Mouse (Mus musculus): Measurements from ENCODE around the gene Tnni1. TPM values are rescaled to one million over a fixed set of nuclear protein-coding genes. Genes with fewer than 3 reads are reported as not detected.
A peak's percentile ranks its signal among the peaks of the same experiment; 100 is the strongest.

Gene Tnni1
- polyA plus RNA-seq, 1 experiment from 2014 or later, result 4.1 TPM

GRCm38 (mm10) chr1:135793370-135794215 is 14.4 kb downstream of the Tnni1 start:
- peak overlapping the region; percentile 29 for H3K4me3 ChIP-seq (ENCODE audit: low read depth, low read length)
- H3K4me2 ChIP-seq (replicated peaks; ENCODE audit: low read depth), result peak overlapping the region; percentile 69
- peaks cover 28% of the 10 kb centered on the region for H3K4me1 ChIP-seq (replicated peaks; ENCODE audit: control insufficient read depth, insufficient read depth, low read length)
- H3K27ac ChIP-seq (ENCODE audit: low read depth, low read length), result peak overlapping the region; percentile 94
- 9% methylated on average over 27 of the region's 27 CpGs for WGBS
- H3K9me3 ChIP-seq (ENCODE audit: control insufficient read depth), result no peaks in the 10 kb centered on the region
- no peak for TF ChIP-seq CTCF (IDR thresholded peaks at IDR 0.05; ENCODE audit: low read depth)
- peak overlapping the region; percentile 70 for H3K9ac ChIP-seq (ENCODE audit: low read depth, low read length)
- no peaks in the 10 kb centered on the region for H3K27me3 ChIP-seq (replicated peaks; ENCODE audit: control insufficient read depth, insufficient read depth, low read length)
- peak; percentile 51 for ATAC-seq
- H3K36me3 ChIP-seq (ENCODE audit: control insufficient read depth, insufficient read depth), result no peaks in the 10 kb centered on the region

DNA sequence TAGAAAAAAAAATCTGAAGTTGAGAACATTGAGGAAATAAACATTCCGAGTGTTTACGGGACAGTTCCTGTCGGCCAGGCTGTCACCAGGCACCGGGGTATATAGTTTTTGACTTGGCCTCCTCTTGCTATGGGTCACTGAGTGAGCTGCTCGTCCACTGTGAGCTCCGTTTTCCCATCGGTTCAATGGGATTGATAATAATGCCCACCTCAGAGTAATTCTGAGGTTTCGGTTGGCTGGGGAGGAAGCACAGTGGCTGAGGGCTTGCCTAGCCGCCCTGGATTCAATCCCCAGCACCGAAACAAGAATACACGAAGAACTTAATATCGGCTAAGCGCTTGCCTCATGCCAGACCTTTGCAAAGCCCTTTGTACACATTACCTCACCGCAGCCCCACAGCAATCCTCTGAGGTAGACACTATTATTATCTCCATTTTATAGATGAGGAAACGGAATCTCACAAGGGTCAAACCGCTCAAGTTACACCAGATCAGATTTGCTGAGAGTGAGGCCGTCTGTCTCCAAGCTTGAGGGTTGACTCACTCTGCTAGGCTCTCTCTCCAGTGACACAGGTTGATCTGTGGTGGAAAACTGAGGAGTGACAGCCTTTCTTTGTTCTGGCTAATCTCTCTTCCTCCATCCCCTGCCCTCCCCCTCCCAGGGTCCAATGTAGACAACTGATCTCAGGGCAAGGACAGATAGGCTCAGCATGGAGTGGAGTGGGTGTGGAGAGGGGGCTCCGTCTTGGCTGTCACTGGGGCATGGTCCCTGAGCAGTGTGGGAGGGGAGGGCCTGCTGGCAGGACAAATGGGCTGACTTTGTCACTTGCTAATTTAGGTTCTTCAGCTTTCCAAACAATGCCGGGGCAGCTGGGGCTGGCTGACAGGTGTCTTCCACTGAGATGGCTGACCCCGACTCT is 15.2 kb downstream of the Tnni1 start:
- H3K4me2 ChIP-seq (replicated peaks; ENCODE audit: low read depth), result peak overlapping the region; percentile 69
- WGBS, result 17% methylated on average over 20 of the region's 20 CpGs
- peak; percentile 81 for ATAC-seq
- H3K27ac ChIP-seq (ENCODE audit: low read depth, low read length), result peak overlapping the region; percentile 94
- H3K9me3 ChIP-seq (ENCODE audit: control insufficient read depth), result no peaks in the 10 kb centered on the region
- peaks cover 26% of the 10 kb centered on the region for H3K4me1 ChIP-seq (replicated peaks; ENCODE audit: control insufficient read depth, insufficient read depth, low read length)
- peak overlapping the region; percentile 29 for H3K4me3 ChIP-seq (ENCODE audit: low read depth, low read length)
- no peaks in the 10 kb centered on the region for H3K36me3 ChIP-seq (ENCODE audit: control insufficient read depth, insufficient read depth)
- TF ChIP-seq CTCF (IDR thresholded peaks at IDR 0.05; ENCODE audit: low read depth), result no peak
- peak overlapping the region; percentile 70 for H3K9ac ChIP-seq (ENCODE audit: low read depth, low read length)
- no peaks in the 10 kb centered on the region for H3K27me3 ChIP-seq (replicated peaks; ENCODE audit: control insufficient read depth, insufficient read depth, low read length)

GRCm38 (mm10) chr1:135798492-135798891 is 19.3 kb downstream of the Tnni1 start:
- H3K36me3 ChIP-seq (ENCODE audit: control insufficient read depth, insufficient read depth), result no peaks in the 10 kb centered on the region

DNA sequence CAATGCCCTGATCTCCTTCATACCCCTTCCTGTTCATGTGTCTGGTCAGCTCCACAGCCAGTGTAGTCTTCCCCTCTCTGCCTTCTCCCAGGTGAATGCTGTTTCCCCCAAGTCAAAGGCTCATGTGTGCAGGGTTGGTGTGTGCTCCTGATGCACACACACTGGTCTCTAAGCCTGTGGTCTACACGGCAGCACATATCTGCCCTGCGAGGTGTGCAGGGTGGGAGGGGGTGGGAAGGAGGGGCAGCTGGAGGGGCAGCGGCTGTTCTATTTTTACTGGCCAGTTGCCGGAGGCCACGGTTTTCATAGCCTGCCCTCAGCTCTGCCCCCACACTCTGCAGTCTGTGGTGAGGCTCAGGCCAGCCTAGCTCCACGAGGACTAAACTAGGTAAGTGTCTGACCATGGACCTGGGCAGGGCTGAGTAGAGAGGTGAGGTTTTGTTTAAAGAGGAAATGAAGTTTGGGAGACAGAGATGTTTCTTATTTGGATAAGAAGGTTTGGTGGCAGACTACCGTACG is 19.9 kb downstream of the Tnni1 start:
- Histone ChIP-seq H3K36me3 (ENCODE audit: control insufficient read depth, insufficient read depth) (no peaks in the 10 kb centered on the region), H3K4me1 (replicated peaks; ENCODE audit: control insufficient read depth, insufficient read depth, low read length) (peaks cover 24% of the 10 kb centered on the region), H3K4me2 (replicated peaks; ENCODE audit: low read depth) (no peak overlapping the region), H3K27me3 (replicated peaks; ENCODE audit: control insufficient read depth, insufficient read depth, low read length) (no peaks in the 10 kb centered on the region), H3K9ac (ENCODE audit: low read depth, low read length) (no peak overlapping the region), H3K27ac (ENCODE audit: low read depth, low read length) (no peak overlapping the region), H3K4me3 (ENCODE audit: low read depth, low read length) (no peak overlapping the region), H3K9me3 (ENCODE audit: control insufficient read depth) (no peaks in the 10 kb centered on the region)
- ATAC-seq, result no peak
- 57% methylated on average over 8 of the region's 8 CpGs for WGBS
- TF ChIP-seq CTCF (IDR thresholded peaks at IDR 0.05; ENCODE audit: low read depth), result no peak

More at GRCm38 (mm10) chr1:135798492-135798891, 19.3 kb downstream of the Tnni1 start:
- TF ChIP-seq CTCF (IDR thresholded peaks at IDR 0.05; ENCODE audit: low read depth), result no peak
- Histone ChIP-seq H3K4me2 (replicated peaks; ENCODE audit: low read depth) (no peak overlapping the region), H3K4me3 (ENCODE audit: low read depth, low read length) (no peak overlapping the region), H3K27me3 (replicated peaks; ENCODE audit: control insufficient read depth, insufficient read depth, low read length) (no peaks in the 10 kb centered on the region), H3K27ac (ENCODE audit: low read depth, low read length) (no peak overlapping the region), H3K9ac (ENCODE audit: low read depth, low read length) (no peak overlapping the region), H3K4me1 (replicated peaks; ENCODE audit: control insufficient read depth, insufficient read depth, low read length) (peaks cover 30% of the 10 kb centered on the region), H3K9me3 (ENCODE audit: control insufficient read depth) (no peaks in the 10 kb centered on the region)
- ATAC-seq, result no peak
- WGBS, result 79% methylated on average over 1 of the region's 1 CpGs

GRCm38 (mm10) chr1:135800192-135800950 is 21.1 kb downstream of the Tnni1 start:
- H3K4me3 ChIP-seq (ENCODE audit: low read depth, low read length), result no peak overlapping the region
- H3K4me2 ChIP-seq (replicated peaks; ENCODE audit: low read depth), result 0 out of 2 replicates have a peak overlapping the region, but pooled peaks have one; percentile 2
- TF ChIP-seq CTCF (IDR thresholded peaks at IDR 0.05; ENCODE audit: low read depth), result 0 out of 2 replicates have a peak, but pooled peaks have one; percentile 8
- peak overlapping the region; percentile 82 for H3K27ac ChIP-seq (ENCODE audit: low read depth, low read length)
- H3K9ac ChIP-seq (ENCODE audit: low read depth, low read length), result no peak overlapping the region
- H3K36me3 ChIP-seq (ENCODE audit: control insufficient read depth, insufficient read depth), result no peaks in the 10 kb centered on the region
- no peaks in the 10 kb centered on the region for H3K27me3 ChIP-seq (replicated peaks; ENCODE audit: control insufficient read depth, insufficient read depth, low read length)
- peak; percentile 37 for ATAC-seq
- 31% methylated on average over 8 of the region's 8 CpGs for WGBS
- peaks cover 23% of the 10 kb centered on the region for H3K4me1 ChIP-seq (replicated peaks; ENCODE audit: control insufficient read depth, insufficient read depth, low read length)
- no peaks in the 10 kb centered on the region for H3K9me3 ChIP-seq (ENCODE audit: control insufficient read depth)

All from intestine, postnatal 0 days (tissue).